Mouse (Mus musculus): ENCODE results near the gene Xlr4b.

- TF ChIP-seq POLR2A (IDR thresholded peaks at IDR 0.05; ENCODE audit: low read depth, low read length) (no peak), CTCF (IDR thresholded peaks at IDR 0.05; ENCODE audit: borderline replicate concordance, insufficient read depth, low read length) (no peak)
Observed at GRCm38 (mm10) chrX:73229288-73229687, 15.2 kb downstream of the Xlr4b start.
